In genomic region chr4:120032984-120033355, GRCm38 (mm10) we compare ENCODE assay signal across 9 mouse cellular contexts. TPM values are rescaled to one million over a fixed set of nuclear protein-coding genes. Genes with fewer than 3 reads are reported as not detected.
DNase-seq lines count a peak whose midpoint lies in the region; ATAC-seq lines count a peak whose summit lies in the region.
"Had no signal": no experiment of that assay in that cellular context is flagged by ENCODE, and none has a peak within 500 bp of the region (broad histone marks: within the 10 kb centered on the region; RNA-seq: fewer than 3 reads in every experiment).

No protein-coding gene starts in this region.

- H3K27me3 ChIP-seq in heart, embryonic 12.5 days (replicated peaks) = peaks cover 60% of the 10 kb centered on the region
- peaks cover 49% of the 10 kb centered on the region for H3K27me3 ChIP-seq in heart, embryonic 15.5 days
- H3K27me3 ChIP-seq in liver, embryonic 11.5 days (replicated peaks; ENCODE audit: control insufficient read depth, insufficient read depth, low read length) = peaks cover 41% of the 10 kb centered on the region

- H3K36me3 ChIP-seq in heart, embryonic 12.5 days = no peaks in the 10 kb centered on the region
- no peaks in the 10 kb centered on the region for H3K36me3 ChIP-seq in heart, embryonic 15.5 days
- no peaks in the 10 kb centered on the region for H3K36me3 ChIP-seq in liver, embryonic 11.5 days (ENCODE audit: control insufficient read depth, insufficient read depth, low read length)

- WGBS in heart, embryonic 12.5 days = under 1% methylated on average over 38 of the region's 38 CpGs
- under 1% methylated on average over 38 of the region's 38 CpGs for WGBS in heart, embryonic 15.5 days
- WGBS in liver, embryonic 11.5 days = under 1% methylated on average over 38 of the region's 38 CpGs

- peak; percentile 1; the same call in 1 of the 2 replicates for ATAC-seq in heart, embryonic 12.5 days (ENCODE audit: insufficient number of reproducible peaks, low FRiP score)
- ATAC-seq in heart, embryonic 15.5 days (replicated peaks; ENCODE audit: insufficient number of reproducible peaks, insufficient read depth, low FRiP score, low read depth) = peak; percentile 1; the same call in 1 of the 2 replicates
- ATAC-seq in liver, embryonic 11.5 days (replicated peaks; ENCODE audit: low FRiP score) = no peak

- H3K4me1 ChIP-seq in heart, embryonic 12.5 days (replicated peaks) = peaks cover 9% of the 10 kb centered on the region
- peaks cover 13% of the 10 kb centered on the region for H3K4me1 ChIP-seq in heart, embryonic 15.5 days (replicated peaks)
- H3K4me1 ChIP-seq in liver, embryonic 11.5 days (replicated peaks; ENCODE audit: control insufficient read depth, insufficient read depth, low read length) = no peaks in the 10 kb centered on the region

- H3K9me3 ChIP-seq in heart, embryonic 12.5 days (replicated peaks) = no peaks in the 10 kb centered on the region
- H3K9me3 ChIP-seq in heart, embryonic 15.5 days (replicated peaks) = no peaks in the 10 kb centered on the region
- H3K9me3 ChIP-seq in liver, embryonic 11.5 days (ENCODE audit: control insufficient read depth, low read length) = no peaks in the 10 kb centered on the region

- peak overlapping the region; percentile 100 for H3K4me2 ChIP-seq in heart, embryonic 12.5 days
- H3K4me2 ChIP-seq in heart, embryonic 15.5 days = peak overlapping the region; percentile 100
- peak overlapping the region; percentile 82 for H3K4me2 ChIP-seq in liver, embryonic 11.5 days

- no peak for DNase-seq in heart, postnatal 4 days
- DNase-seq in 3134 (ENCODE audit: extremely low read depth, insufficient read length, low spot score) = peak; percentile 79
- peak; percentile 20 for DNase-seq in T-cell, adult 2 months (ENCODE audit: low spot score)
- DNase-seq in liver, embryonic 11.5 days (ENCODE audit: low spot score) = peak; percentile 33
- DNase-seq in right cerebral cortex, postnatal 4 days = peak; percentile 70
- DNase-seq in adrenal gland, adult 18-20 months (ENCODE audit: low spot score in 2 of 2) = no peak

- peak overlapping the region; percentile 72 for H3K4me3 ChIP-seq in heart, embryonic 12.5 days
- peak overlapping the region; percentile 70 for H3K4me3 ChIP-seq in heart, embryonic 15.5 days
- H3K4me3 ChIP-seq in liver, embryonic 11.5 days (ENCODE audit: low read depth, low read length) = peak overlapping the region; percentile 50

- H3K9ac ChIP-seq in heart, embryonic 12.5 days = peak overlapping the region; percentile 71
- peak overlapping the region; percentile 58 for H3K9ac ChIP-seq in heart, embryonic 15.5 days
- no peak overlapping the region for H3K9ac ChIP-seq in liver, embryonic 11.5 days (ENCODE audit: low read depth, low read length)

- H3K27ac ChIP-seq in heart, embryonic 12.5 days (ENCODE audit: poor library complexity, severe bottlenecking) = no peak overlapping the region
- H3K27ac ChIP-seq in heart, embryonic 15.5 days = no peak overlapping the region
- no peak overlapping the region for H3K27ac ChIP-seq in liver, embryonic 11.5 days (ENCODE audit: low read depth, low read length)

RNA-seq across cellular contexts. Expression of gene AL607142.1, which starts 31.8 kb away (rescaled TPM):
- not detected in 2 replicates for polyA plus RNA-seq in heart, embryonic 12.5 days (2016; fragmentation: Nextera tagmentation; extraction: Ambion mirVana)
- total RNA-seq in heart, postnatal 4 days (2021) = not detected
- not detected in 2 replicates for polyA plus RNA-seq in heart, embryonic 15.5 days (2015; fragmentation: Nextera tagmentation; extraction: Ambion mirVana)
- not detected in 2 replicates for polyA plus RNA-seq in liver, embryonic 11.5 days (2014; fragmentation: Nextera tagmentation; extraction: Ambion mirVana)
- not detected for total RNA-seq in adrenal gland, adult 18-20 months (2021)
- total RNA-seq: layer of hippocampus, postnatal 14 days had no signal

Comparison
In these comparisons a context has a peak if more than half of its experiments do, and no peak if none do; other contexts are left out.
1. DNase-seq: peak in 3134 (single experiment), T-cell, adult 2 months (single experiment), liver, embryonic 11.5 days (single experiment) and right cerebral cortex, postnatal 4 days (single experiment); none in heart, postnatal 4 days (single experiment) and adrenal gland, adult 18-20 months (0 of 2).
2. Peak in every context shown above with its lines, with median percentiles within 50 percentile points of each other: H3K4me2 ChIP-seq and H3K4me3 ChIP-seq.